Mouse (Mus musculus): ENCODE measurements around the gene Klhl9. TPM values are rescaled to one million over a fixed set of nuclear protein-coding genes. Genes with fewer than 3 reads are reported as not detected.
"Not testable (repeated sequence)": the region's sequence is repeated elsewhere in the genome, so short reads cannot be mapped to it uniquely, and the experiment has no call there.

Gene Klhl9
- 10 to 100 TPM; 81.9 to 94.2 TPM for total RNA-seq (2021)
- long read RNA-seq, experiment 1, full-length matches to known transcripts, result 40 of 40 reads
- long read RNA-seq, experiment 1, partial matches to known transcripts, result 0 of 40 reads
- long read RNA-seq, experiment 1, other reads (novel, unspliced or antisense), result 0 of 40 reads
- long read RNA-seq, experiment 2, full-length matches to known transcripts, result 35 of 35 reads
- long read RNA-seq, experiment 2, partial matches to known transcripts, result 0 of 35 reads
- long read RNA-seq, experiment 2, other reads (novel, unspliced or antisense), result 0 of 35 reads

GRCm38 (mm10) chr4:88721791-88722721, at the start of gene Klhl9, which contains the start of gene Gm26566:
Gene Klhl9 (minus strand): TSS chr4:88722465.
Gene Gm26566 (plus strand): TSS chr4:88721805.
- peak; percentile 91 to 92 for DNase-seq (ENCODE audit: low spot score in 2 of 2)

- peak in 1 of 2 experiments; percentile 34 for DNase-seq (ENCODE audit: low spot score in 2 of 2)
Measured at GRCm38 (mm10) chr4:88763384-88764018, 41.2 kb upstream of the Klhl9 start.

- peak in 1 of 2 experiments; percentile 20 for DNase-seq (ENCODE audit: low spot score in 2 of 2)
Measured at GRCm38 (mm10) chr4:88762341-88762740, 40.1 kb upstream of the Klhl9 start.

- DNase-seq (ENCODE audit: low spot score in 2 of 2), result peak; percentile 78 to 85
Measured at GRCm38 (mm10) chr4:88761776-88762175, 39.5 kb upstream of the Klhl9 start.

GRCm38 (mm10) chr4:88760431-88760830, 38.2 kb upstream of the Klhl9 start:
- DNase-seq (ENCODE audit: low spot score in 2 of 2), result peak; percentile 30 to 67

- DNase-seq (ENCODE audit: low spot score in 2 of 2), result peak; percentile 42 to 47
Measured at GRCm38 (mm10) chr4:88759610-88760268, 37.5 kb upstream of the Klhl9 start, which contains the start of gene Gm13283. Gene Gm13283 (plus strand): TSS chr4:88760119.

- not testable (repeated sequence) for DNase-seq (ENCODE audit: low spot score in 2 of 2)
Measured at GRCm38 (mm10) chr4:88758751-88759150, 36.5 kb upstream of the Klhl9 start.

GRCm38 (mm10) chr4:88757628-88758031, 35.4 kb upstream of the Klhl9 start:
- peak; percentile 81 to 83 for DNase-seq (ENCODE audit: low spot score in 2 of 2)

GRCm38 (mm10) chr4:88756581-88757513, 34.6 kb upstream of the Klhl9 start:
- DNase-seq (ENCODE audit: low spot score in 2 of 2), result peak in 1 of 2 experiments; percentile 10

GRCm38 (mm10) chr4:88754818-88755340, 32.6 kb upstream of the Klhl9 start, which contains the start of gene Gm13271:
Gene Gm13271 (plus strand): TSS chr4:88754868.
- peak; percentile 68 to 69 for DNase-seq (ENCODE audit: low spot score in 2 of 2)

GRCm38 (mm10) chr4:88749926-88750325, 27.7 kb upstream of the Klhl9 start:
- DNase-seq (ENCODE audit: low spot score in 2 of 2), result no peak

GRCm38 (mm10) chr4:88744207-88744606, 21.9 kb upstream of the Klhl9 start:
- DNase-seq (ENCODE audit: low spot score in 2 of 2), result no peak

- no peak for DNase-seq (ENCODE audit: low spot score in 2 of 2)
Measured at GRCm38 (mm10) chr4:88742771-88743371, 20.6 kb upstream of the Klhl9 start.

- DNase-seq (ENCODE audit: low spot score in 2 of 2), result no peak
Measured at GRCm38 (mm10) chr4:88741426-88741825, 19.2 kb upstream of the Klhl9 start.

- no peak for DNase-seq (ENCODE audit: low spot score in 2 of 2)
Measured at GRCm38 (mm10) chr4:88739036-88739435, 16.8 kb upstream of the Klhl9 start.

GRCm38 (mm10) chr4:88738480-88738879, 16.2 kb upstream of the Klhl9 start:
- DNase-seq (ENCODE audit: low spot score in 2 of 2), result peak; percentile 55 to 69

- DNase-seq (ENCODE audit: low spot score in 2 of 2), result no peak
Measured at GRCm38 (mm10) chr4:88727324-88727723, 5.1 kb upstream of the Klhl9 start.

GRCm38 (mm10) chr4:88726727-88727126, 4.5 kb upstream of the Klhl9 start:
- no peak for DNase-seq (ENCODE audit: low spot score in 2 of 2)

Data from gastrocnemius, postnatal 4 days (tissue).